Mouse (Mus musculus) kidney, postnatal 0 days (tissue): Measurements from ENCODE around the gene Aamp. TPM values are rescaled to one million over a fixed set of nuclear protein-coding genes. Genes with fewer than 3 reads are reported as not detected.
A peak's percentile ranks its signal among the peaks of the same experiment; 100 is the strongest.

Experiments
- ATAC-seq: fragments of 200-750 bp; cut with Nextera tagmentation; replicated peaks from 2 replicates; pipeline ENCODE4 v1.8.0; 2017; ENCODE audit warnings: low read depth, moderate number of reproducible peaks, moderate TSS enrichment, moderate library complexity; ENCODE audit not compliant: low FRiP score
- DNase-seq: peaks from one replicate; pipeline ENCODE4 v3.0.0-alpha.2; 2016; ENCODE audit warnings: low spot score
- H3K27ac ChIP-seq: fragments of 300-500 bp; sonication (generic); 2 replicates; pipeline ENCODE4 v1.5.1; 2014; ENCODE audit warnings: mild to moderate bottlenecking
- H3K27me3 ChIP-seq: fragments of 300-500 bp; sonication (generic); 2 replicates; pipeline ENCODE4 v1.6.1; 2014; ENCODE audit warnings: low read length, mixed read lengths; ENCODE audit not compliant: insufficient read depth
- H3K36me3 ChIP-seq: fragments of 300-500 bp; sonication (generic); 2 replicates; pipeline ENCODE4 v1.6.1; 2014; ENCODE audit warnings: low read length, mixed read lengths; ENCODE audit not compliant: insufficient read depth
- H3K4me1 ChIP-seq: fragments of 300-500 bp; sonication (generic); replicated peaks from 2 replicates; pipeline ENCODE4 v1.6.1; 2014; ENCODE audit warnings: antibody characterized with exemption, low read length, mixed read lengths; ENCODE audit not compliant: insufficient read depth
- H3K4me2 ChIP-seq: fragments of 300-500 bp; sonication (generic); 2 replicates; pipeline ENCODE4 v1.6.1; 2014; ENCODE audit warnings: mild to moderate bottlenecking, low read length, moderate library complexity, mixed read lengths
- H3K4me3 ChIP-seq: fragments of 300-500 bp; sonication (generic); replicated peaks from 2 replicates; pipeline ENCODE4 v1.5.1; 2014; ENCODE audit warnings: low read depth, low read length
- H3K9ac ChIP-seq: fragments of 300-500 bp; sonication (generic); 2 replicates; pipeline ENCODE4 v1.6.1; 2014; ENCODE audit warnings: low read depth, low read length
- H3K9me3 ChIP-seq: fragments of 300-500 bp; sonication (generic); replicated peaks from 2 replicates; pipeline ENCODE4 v1.6.1; 2016; ENCODE audit warnings: low read length, inconsistent platforms, mixed read lengths
- CTCF ChIP-seq: IDR thresholded peaks from 2 replicates; pipeline ENCODE4 v1.5.1; 2016; ENCODE audit warnings: antibody characterized with exemption, low read depth, mild to moderate bottlenecking, moderate library complexity
- WGBS: fragments of 180-500 bp; shearing (Covaris S2); extraction: QIAGEN DNeasy Blood & Tissue Kit; methylation state at CpG from one replicate; pipeline ENCODE4 v1.1.7; 2014; 5-methylcytosine and 5-hydroxymethylcytosine counted together
- polyA plus RNA-seq: library from polyadenylated mRNA; unstranded; fragments of >200 nt; fragmentation: Nextera tagmentation; extraction: Ambion mirVana; gene quantifications from 2 replicates; pipeline ENCODE4 v1.2.1, GENCODE M21; 2015

Gene Aamp
- polyA plus RNA-seq, 1 experiment from 2014 or later, result 248 TPM

- ATAC-seq (peak; percentile 50), DNase-seq (peak; percentile 86)
- H3K27me3 ChIP-seq, result no peaks in the 10 kb centered on the region
Measured at GRCm38 (mm10) chr1:74283686-74284463, 663 bp downstream of the Aamp start.

GRCm38 (mm10) chr1:74282896-74283625 is 1.5 kb downstream of the Aamp start:
- peaks cover 32% of the 10 kb centered on the region for H3K36me3 ChIP-seq
- ATAC-seq (no peak), DNase-seq (no peak)
- H3K4me2 ChIP-seq, result no peak overlapping the region
- H3K9ac ChIP-seq, result no peak overlapping the region
- 92% methylated on average over 10 of the region's 10 CpGs for WGBS
- no peaks in the 10 kb centered on the region for H3K9me3 ChIP-seq
- no peaks in the 10 kb centered on the region for H3K27me3 ChIP-seq
- peaks cover 12% of the 10 kb centered on the region for H3K4me1 ChIP-seq
- TF ChIP-seq CTCF, result no peak
- no peak overlapping the region for H3K27ac ChIP-seq
- no peak overlapping the region for H3K4me3 ChIP-seq

More at GRCm38 (mm10) chr1:74283686-74284463, 663 bp downstream of the Aamp start:
- WGBS, result 9% methylated on average over 15 of the region's 15 CpGs
- Histone ChIP-seq H3K4me1 (peaks cover 10% of the 10 kb centered on the region), H3K4me3 (peak overlapping the region; percentile 84), H3K36me3 (peaks cover 38% of the 10 kb centered on the region), H3K9me3 (no peaks in the 10 kb centered on the region), H3K27ac (peak overlapping the region; percentile 84), H3K9ac (peak overlapping the region; percentile 81), H3K4me2 (peak overlapping the region; percentile 65)
- TF ChIP-seq CTCF, result no peak

DNA sequence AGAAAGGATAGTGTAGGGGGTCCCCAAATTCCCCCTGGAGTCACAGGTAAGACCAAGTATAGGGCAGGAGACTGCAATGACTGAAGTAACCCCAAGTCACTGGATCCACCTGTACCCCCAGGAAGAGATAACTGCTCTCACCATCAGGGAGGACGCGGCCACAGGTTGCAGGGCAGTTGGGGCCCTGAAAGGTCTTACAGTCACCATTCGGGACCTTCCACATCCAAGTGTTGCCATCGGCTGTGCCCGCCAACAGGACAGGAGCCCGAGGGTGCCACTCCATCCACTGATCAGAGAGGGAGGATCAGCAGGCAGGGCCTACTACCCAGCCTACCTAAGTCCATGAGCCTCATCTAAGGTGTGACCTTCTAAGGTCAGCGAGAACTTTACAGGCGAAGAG is 2.7 kb downstream of the Aamp start:
- TF ChIP-seq CTCF, result no peak
- ATAC-seq (no peak), DNase-seq (no peak)

DNA sequence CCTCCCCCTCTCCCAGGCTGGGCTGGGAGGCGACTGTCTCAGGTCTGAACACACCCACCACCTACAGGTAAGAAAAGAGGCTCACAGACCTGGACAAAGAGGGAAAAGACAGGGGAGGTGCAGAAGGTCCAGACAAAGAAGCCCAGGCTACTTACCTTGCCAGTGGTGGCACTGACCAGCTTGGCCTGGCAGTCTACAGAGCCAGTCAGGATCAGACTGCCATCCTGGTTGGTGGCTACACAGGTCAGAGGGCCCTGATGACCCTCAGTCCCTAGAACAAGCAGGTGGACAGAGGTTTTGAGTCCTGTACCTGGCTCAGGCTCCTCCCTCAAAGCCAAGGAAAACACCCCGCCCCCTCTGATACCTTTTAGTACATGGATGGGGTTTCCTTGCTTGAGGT is 3.2 kb downstream of the Aamp start:
- TF ChIP-seq CTCF, result no peak
- 89% methylated on average over 2 of the region's 2 CpGs for WGBS
- no peaks in the 10 kb centered on the region for H3K9me3 ChIP-seq

More for the DNA sequence above, 2.7 kb downstream of the Aamp start:
- no peak overlapping the region for H3K9ac ChIP-seq
- H3K27ac ChIP-seq, result no peak overlapping the region
- no peak overlapping the region for H3K4me2 ChIP-seq
- no peaks in the 10 kb centered on the region for H3K9me3 ChIP-seq
- peaks cover 32% of the 10 kb centered on the region for H3K36me3 ChIP-seq
- WGBS, result 96% methylated on average over 8 of the region's 8 CpGs
- no peaks in the 10 kb centered on the region for H3K27me3 ChIP-seq
- no peak overlapping the region for H3K4me3 ChIP-seq
- H3K4me1 ChIP-seq, result peaks cover 20% of the 10 kb centered on the region

GRCm38 (mm10) chr1:74280591-74281325 is 3.8 kb downstream of the Aamp start:
- no peak for DNase-seq
- ATAC-seq, result no peak
- Histone ChIP-seq H3K4me2 (no peak overlapping the region), H3K36me3 (peaks cover 32% of the 10 kb centered on the region), H3K4me3 (no peak overlapping the region), H3K27me3 (no peaks in the 10 kb centered on the region), H3K9ac (no peak overlapping the region), H3K9me3 (no peaks in the 10 kb centered on the region), H3K27ac (no peak overlapping the region), H3K4me1 (peaks cover 13% of the 10 kb centered on the region)
- WGBS, result 91% methylated on average over 14 of the region's 14 CpGs
- TF ChIP-seq CTCF, result no peak

More for the DNA sequence above, 3.2 kb downstream of the Aamp start:
- DNase-seq (no peak), ATAC-seq (no peak)
- Histone ChIP-seq H3K4me2 (no peak overlapping the region), H3K27ac (no peak overlapping the region), H3K36me3 (peaks cover 32% of the 10 kb centered on the region), H3K9ac (no peak overlapping the region), H3K4me1 (peaks cover 20% of the 10 kb centered on the region), H3K4me3 (no peak overlapping the region), H3K27me3 (no peaks in the 10 kb centered on the region)

DNA sequence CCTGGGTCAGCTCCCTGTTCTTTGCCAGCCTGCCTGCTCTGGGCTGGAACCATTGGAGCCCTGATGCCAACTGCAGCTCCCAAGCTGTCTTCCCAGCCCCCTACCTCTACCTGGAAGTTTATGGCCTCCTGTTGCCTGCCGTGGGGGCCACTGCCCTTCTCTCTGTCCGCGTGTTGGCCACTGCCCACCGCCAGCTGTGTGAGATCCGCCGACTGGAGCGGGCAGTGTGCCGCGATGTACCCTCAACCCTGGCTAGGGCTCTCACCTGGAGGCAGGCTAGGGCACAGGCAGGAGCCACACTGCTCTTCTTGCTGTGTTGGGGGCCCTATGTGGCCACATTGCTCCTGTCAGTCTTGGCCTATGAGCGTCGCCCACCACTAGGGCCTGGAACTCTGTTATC is 5.5 kb downstream of the Aamp start:
- no peak for TF ChIP-seq CTCF
- no peak overlapping the region for H3K27ac ChIP-seq
- no peaks in the 10 kb centered on the region for H3K9me3 ChIP-seq
- peaks cover 19% of the 10 kb centered on the region; the same call in 1 of the 2 replicates for H3K4me1 ChIP-seq
- H3K36me3 ChIP-seq, result peaks cover 32% of the 10 kb centered on the region
- H3K27me3 ChIP-seq, result no peaks in the 10 kb centered on the region
- ATAC-seq (no peak), DNase-seq (no peak)
- WGBS, result 86% methylated on average over 11 of the region's 11 CpGs
- no peak overlapping the region for H3K9ac ChIP-seq
- H3K4me2 ChIP-seq, result no peak overlapping the region
- no peak overlapping the region for H3K4me3 ChIP-seq
